Mouse (Mus musculus) embryo, embryonic 11.5 days (tissue): ENCODE data around the gene Amer2.
"Not testable (repeated sequence)": the region's sequence is repeated elsewhere in the genome, so short reads cannot be mapped to it uniquely, and the experiment has no call there.

Source experiments
- DNase-seq: peaks from one replicate; pipeline ENCODE4 v3.0.0-alpha.2; 2012; ENCODE audit warnings: low read depth, low spot score

The Amer2 gene

DNA sequence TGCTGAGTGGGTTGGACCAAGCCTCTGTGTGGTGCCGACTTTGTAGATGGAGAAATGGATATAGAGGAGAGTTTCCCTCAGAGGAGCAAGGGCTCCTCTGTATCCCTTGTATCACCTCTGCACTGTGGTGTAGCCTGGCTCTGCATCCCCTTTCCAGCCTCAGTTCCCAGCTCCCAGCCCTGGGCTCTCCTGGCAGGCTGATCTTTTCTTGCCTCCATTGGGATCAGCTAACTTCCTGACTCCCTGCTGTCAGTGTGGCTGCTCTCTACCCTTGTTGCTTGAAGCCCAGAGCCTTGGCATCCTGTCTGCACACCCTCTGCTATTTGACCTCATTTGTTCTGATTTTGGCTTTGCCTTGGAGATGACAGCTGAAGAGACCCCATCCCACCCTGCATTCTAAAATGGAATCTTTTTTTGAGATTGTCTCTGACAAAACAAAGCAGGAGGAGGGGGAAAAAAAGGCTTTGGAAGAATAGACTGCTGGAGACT, at the start of gene Amer2:
Gene Amer2 (plus strand): TSS at position 439 of the 489 bp plus-strand sequence.
- DNase-seq = no peak

DNA sequence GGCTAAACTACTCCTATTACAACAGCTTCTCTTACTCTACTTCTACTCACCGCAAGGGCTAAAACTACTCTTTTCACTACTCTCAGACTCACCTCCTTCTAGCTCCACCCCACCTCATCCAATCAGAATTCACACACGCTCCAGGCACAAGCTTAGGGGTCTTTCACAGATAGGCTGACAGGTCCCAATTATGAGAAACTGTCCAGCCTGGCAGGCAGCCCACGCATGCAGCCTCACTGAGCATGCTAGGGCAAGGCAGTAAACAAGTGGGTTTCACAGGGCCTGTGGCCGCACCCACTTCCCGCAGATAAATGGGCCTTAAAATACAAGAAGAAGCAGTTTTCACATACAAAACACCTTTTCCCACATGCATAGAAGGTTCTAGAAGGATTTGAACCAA, 33.1 kb upstream of the Amer2 start:
- DNase-seq = not testable (repeated sequence)

DNA sequence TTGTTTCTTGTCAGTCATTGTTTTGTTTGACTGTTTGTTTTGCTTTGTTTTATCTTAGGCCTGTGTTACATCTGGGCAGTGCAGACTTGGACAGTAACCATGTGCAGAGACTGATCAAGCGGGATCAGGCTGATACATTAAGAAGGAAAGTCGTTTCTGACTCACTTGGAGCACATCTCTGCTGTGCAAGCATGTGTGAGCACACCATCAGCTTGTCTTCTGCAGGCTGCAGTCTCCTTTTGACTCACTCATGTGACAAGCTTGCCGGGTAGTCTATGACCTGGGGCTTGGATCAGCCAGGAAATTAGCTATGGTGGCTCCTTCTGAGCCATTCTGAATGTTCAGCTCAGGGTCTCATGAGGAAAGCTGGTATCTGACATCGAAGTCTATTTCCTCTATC, 32.5 kb upstream of the Amer2 start:
- DNase-seq = no peak

DNA sequence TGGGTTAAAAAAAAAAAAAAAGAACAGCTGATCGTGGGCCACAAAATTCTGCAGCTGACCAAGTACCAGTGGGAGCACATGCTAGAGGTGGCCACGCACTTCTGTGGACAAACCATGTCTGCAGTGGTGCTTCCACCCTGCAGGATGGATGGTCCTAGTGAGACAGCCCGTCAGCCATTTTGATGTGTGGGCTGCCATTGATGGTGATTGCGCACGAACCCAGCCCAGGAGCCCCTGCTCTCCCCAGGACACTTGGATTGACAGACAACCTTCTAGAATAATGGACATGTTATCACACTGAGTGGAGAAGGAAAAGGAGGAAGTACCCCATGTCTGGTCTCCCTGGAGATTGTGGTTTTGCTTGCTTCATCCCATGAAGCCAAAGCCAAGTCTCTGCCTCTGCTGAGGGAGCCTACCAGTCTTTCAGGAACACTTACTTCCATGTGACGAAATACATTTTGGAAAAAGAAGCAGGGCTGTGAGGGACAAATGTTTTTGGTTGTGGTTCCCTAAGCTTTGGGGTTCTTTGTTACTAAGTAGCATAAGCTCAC, 27.7 kb upstream of the Amer2 start:
- DNase-seq = no peak

DNA sequence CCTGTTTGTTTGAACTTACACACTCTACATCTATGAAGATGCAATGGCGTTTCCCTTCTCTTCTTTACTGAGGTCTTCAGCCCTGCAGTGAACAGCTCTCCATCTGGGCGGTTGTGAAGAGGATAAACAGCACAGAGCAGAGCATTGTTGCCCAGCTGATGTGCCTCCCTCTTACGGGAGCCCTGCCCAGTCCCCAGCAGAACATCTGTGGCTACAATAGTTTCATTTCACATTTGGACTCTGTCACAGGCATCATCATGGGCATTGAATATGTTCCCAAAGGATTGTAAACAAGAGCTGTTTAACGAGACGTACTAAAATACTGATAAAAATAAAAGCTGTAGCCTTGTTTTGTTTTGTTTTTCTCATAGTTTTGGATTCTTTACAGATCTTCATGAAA, 14.7 kb upstream of the Amer2 start:
- DNase-seq = no peak

DNA sequence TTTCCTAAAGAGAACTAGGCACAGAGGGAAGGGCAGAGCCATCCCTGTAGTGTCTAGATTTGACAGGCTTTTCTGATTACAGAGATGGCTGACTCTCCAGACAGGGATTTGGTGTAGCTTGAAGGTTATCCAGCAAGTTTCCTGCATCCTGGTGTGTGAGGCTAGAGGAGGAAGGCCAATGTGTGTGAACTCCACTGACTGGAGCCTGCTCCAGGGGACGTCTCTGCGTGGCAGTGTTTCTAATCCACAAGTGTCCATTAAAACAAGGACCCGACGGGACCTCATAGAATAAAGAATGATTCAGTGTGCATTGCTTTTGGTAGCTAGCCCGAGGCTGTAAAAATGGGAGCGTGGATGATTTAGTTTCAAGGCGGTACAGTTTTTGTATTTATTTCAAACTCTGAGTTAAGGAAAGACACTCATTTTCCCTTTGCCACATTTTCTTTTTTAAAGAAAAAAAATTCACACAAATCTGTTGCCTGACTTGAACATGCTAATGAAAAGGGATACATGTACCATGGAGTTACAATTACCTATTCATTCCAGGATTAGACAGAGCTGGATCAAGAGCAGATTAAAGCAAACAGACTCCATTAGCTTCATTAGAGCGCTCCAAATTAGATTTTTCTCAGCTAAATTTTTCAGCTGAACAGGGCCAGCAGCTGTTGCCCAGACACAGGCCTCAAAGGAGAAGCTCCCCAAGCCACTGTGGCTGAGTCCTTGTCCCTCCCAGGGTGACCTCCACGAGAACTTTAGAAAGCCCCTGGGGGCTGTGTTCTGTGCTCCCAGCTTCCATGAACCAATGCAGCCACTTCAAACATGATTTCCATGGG, 11.5 kb upstream of the Amer2 start:
- no peak for DNase-seq

GRCm38 (mm10) chr14:60366729-60367128, 6.3 kb upstream of the Amer2 start:
- no peak for DNase-seq

- no peak for DNase-seq
Measured at GRCm38 (mm10) chr14:60368769-60369666, 4.0 kb upstream of the Amer2 start.

DNA sequence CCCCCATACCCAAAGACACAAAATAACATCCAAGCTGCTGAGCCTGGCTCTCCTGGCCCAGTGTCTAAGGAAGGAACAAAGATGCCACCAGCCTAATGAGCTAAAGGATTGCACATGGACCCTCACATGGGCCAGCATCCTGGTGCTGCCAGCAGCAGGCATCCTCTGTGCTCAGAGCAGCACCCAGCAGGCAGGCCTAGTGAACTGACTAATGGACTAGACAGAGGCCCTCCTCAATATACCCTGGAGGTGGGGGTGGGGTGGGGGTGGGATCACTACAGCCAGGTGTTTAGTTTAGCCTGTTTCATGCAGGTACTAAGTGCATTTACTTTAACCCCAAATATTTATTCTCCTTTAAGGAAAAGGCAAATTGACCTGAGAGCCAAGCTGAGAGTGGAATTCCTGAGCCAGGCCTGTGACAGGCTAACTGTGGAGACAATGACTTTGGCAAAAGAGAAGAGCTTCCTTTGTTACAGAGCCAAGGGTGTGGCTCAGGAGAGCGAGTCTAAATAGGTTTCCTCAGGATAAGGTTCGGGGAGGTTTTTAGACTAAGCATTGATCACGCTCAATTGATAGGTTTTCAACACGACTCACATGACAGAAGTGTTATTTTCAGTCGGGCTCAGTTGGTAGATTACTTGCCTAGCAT, 3.3 kb upstream of the Amer2 start:
- DNase-seq = no peak

DNA sequence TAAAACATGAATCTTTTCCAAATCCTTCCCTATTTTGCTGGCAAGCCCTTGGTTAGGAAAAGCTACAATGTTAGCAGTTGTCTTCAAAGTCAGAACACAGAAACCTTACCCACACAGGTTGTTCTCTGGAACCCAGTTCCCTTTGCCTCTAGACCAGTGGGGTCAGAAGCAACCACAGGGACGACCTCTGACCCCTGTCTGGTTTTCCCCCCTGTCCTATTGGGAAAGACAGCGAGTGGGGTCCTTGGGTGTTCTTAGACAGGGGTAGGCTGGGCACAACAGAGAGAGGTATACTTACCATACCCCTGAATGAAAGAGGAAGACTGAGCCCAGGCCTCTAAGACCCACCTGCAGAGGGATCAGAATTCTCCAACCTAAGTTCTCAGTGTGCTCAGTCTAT, 4.0 kb downstream of the Amer2 start:
- no peak for DNase-seq

DNA sequence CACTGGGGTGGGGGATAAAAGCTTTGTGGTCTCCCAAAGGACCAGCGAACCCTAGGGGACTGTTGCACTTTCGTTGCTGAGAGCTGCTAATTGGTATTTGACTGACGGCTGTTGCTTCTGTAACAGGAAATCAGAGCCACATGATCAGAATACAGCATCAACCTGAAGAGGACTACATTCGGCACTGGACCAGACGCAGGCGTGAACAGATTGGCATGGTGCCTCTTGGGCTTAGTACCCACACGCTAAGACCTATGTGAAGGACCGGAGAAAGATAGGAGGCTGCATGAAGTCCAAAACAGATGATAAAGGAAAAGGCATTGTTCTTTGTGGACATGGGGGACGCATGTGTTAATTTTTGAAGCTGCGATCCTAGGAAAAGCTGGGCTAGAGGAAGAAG, 4.5 kb downstream of the Amer2 start:
- no peak for DNase-seq

DNA sequence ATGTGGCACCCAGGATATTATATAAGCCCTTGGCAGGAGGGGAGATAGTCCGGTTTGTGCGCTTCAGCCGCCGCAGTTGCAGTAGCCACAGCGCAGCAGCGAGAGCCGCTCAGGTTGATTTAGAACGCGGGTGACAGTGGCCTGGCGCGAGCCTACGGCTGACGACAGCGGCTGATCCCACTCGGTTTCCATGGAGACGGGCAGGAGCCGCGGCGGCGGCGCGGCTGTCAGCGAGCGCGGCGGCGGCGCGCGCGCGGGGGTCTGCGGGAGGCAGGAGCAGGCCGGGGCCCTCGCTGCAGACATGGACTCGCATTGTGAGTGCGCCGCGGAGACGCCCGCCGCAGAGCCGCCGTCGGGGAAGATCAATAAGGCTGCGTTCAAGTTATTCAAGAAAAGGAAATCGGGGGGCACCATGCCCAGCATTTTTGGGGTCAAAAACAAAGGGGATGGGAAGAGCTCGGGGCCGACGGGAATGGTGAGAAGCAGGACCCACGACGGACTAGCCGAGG, 5.1 kb downstream of the Amer2 start:
- peak; percentile 73 for DNase-seq

- peak; percentile 24 for DNase-seq
Measured at GRCm38 (mm10) chr14:60378566-60379322, 5.7 kb downstream of the Amer2 start.

- DNase-seq = no peak
Measured at GRCm38 (mm10) chr14:60379323-60379957, 6.4 kb downstream of the Amer2 start.

DNA sequence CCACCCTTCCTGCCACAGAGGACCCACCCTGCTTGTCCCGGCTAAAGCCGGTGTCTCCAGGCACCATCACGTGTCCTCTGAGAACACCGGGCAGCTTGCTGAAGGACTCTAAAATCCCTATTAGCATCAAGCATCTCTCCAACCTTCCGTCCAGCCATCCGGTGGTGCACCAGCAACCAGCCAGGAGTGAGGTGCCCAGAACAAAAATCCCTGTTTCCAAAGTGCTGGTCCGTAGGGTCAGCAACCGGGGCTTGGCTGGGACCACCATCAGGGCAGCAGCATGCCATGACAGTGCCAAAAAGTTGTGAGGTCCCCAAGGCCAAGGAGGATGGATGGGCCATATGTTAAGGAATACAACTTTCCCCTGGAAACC, 6.9 kb downstream of the Amer2 start:
- no peak for DNase-seq

GRCm38 (mm10) chr14:60381671-60382070, 8.6 kb downstream of the Amer2 start:
- DNase-seq = no peak

- no peak for DNase-seq
Measured at GRCm38 (mm10) chr14:60383816-60384215, 10.8 kb downstream of the Amer2 start.

DNA sequence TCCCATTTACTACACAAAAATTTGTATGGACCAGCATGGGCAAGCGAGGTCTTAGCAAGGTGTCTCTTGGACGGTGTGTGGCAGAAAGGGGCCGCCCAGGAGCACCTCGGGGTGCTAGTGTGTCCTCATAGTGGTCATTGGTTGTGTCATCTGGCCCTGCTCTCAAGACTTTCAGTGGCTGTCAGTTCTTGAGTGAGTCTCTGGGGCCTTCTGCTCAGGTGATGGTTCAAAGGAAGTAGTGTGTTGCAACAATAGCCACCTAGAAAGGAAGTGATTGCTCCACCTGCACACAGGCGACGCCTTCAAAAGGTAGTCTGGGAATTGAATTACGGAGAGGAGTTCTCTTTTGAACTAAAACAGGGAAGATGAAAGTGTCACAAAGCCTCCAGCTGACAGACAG, 11.2 kb downstream of the Amer2 start:
- DNase-seq = no peak

DNA sequence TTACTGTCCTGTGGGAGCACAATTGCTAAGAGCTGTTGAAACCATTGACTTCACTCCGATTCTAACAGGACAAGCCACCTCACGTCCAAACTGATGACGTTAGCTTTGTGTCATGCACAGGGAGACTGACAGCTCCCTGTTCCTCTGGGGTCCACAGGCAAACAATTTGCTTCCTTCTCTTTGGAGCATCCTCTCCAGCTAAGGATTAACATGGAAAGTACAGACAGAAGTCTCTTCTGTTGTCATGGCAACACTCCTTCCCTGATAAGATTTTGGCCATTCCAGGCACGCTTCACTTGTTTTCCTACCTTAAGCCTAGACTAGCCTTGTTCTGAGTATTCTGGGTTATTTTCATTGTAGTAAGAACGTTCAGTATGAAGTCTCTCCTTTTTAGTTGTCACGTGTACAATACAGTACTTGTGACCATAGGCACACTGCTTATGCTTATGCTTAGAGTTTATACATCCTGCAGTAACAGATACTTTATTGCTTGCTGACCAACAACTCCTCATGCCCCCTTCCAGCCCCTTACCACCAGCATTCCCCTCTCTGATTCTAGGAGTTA, 12.1 kb downstream of the Amer2 start:
- no peak for DNase-seq
